Mouse (Mus musculus): ENCODE measurements around the gene Mmp11.

Gene Mmp11

DNA sequence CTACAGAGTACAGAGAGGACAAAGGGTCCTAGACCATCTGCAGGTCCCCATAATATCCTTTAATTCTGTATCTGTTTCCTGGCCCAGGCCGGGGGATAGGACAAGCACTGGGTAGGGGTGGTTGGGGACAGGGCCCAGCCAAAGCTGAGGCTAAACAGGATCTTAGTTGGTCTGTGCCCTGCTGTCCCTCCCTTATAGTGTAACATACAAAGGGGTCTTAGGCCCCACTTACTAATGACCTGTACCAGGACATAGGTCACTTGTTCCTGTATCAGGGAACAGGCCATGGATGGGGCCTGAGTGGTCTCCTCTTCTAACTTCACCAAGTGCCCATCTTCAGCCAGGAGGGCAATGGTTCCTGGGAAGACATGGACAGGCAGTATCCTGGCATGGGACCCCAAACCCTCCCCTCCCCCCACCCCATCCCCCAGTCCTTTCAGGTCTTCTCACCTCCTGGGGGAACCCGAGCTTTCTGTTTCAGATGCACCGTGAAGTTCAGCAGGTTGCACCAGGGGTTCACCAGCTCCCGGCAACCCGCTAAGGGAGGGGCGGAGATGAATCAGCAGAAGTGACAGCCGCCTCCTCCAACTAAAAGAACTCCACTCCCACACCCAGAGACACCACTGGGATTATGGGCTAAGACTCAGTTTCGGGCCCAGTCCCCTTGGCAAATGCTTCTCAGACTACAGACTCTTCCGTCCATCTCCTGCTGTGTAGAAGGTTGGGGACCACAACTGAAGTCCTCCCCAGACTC, 3.4 kb upstream of the Mmp11 start:
- in situ Hi-C loops (cut with MseI, MboI), result loop anchor here in 1 of 2 experiments (10.0 kb wide), 1 partner anchor 175 kb away; the partner anchor contains the start of gene Cabin1

DNA sequence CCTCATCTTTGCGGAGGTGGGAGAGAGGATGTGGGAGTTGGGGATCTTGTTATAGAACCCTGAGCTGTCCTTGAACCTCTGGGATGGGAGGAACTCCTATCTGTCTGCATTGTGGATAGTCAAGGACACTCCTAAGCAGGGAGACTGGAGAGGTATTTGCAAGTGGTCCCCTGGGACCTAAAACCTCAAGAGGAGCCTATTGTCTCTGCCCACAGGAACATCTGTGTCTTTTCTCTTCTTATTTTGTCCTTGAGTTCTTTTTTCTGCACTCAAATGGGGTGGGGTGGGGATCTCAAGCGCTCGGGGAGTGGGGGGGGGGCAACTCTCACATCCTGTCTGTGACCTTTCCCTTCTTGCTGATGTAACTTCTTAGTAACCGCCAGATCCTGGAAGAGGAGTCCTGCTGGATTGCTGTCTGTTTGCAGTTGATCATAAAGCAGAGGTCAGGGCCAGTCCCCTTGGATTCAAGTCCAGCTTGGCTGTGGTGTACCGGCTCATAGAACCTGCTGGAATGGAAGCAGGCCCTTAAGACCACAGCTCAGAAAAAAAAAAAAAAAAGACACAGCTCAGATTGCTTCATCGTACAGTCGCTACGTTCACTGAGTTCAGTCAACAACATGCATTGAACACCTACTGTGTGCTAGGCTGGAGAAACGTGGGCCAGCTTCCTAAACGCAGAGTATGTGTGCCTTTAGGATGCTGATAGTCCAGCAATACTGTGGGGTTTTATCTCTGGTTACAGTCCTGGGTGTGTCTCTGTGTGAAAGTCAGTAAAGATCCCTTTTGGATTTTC, 1.8 kb upstream of the Mmp11 start:
- in situ Hi-C loops (cut with MseI, MboI), result loop anchor here in 1 of 2 experiments (10.0 kb wide), 1 partner anchor 173 kb away; the partner anchor contains the start of gene Cabin1

DNA sequence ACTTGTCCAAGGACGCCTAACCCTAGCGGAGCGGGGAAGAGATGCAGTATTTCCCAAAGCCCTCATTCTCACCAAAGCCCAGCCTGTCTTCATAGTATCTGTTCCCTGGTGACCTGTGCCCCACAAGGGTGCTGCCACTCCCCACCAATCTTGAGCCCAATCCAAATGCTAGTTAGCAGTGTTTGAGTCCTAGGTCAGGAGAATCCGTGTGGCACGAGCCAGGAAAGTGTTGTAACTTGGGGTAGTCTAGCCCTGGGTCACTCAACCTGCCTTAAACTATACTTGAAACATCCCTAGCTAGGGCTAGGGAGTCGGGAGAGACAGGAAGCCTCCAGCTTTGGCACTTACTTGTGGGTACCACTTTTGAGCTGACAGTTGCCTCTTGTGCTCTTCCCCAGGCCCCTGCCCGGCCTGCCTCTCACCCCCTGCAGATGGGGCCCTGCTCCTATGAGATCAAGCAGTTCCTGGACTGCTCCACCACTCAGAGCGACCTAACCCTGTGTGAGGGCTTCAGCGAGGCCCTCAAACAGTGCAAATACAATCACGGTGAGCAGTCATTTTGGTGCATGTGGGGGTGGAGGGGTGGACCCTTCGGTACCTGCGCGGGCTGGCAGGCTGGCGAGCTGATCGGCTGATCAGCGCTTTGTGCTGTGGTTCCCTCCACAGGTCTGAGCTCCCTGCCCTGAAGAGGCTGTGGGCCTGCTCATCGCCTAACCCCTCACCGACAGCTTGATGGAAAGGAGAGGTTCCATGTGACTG, 792 bp upstream of the Mmp11 start:
- in situ Hi-C loops (cut with MseI, MboI), result loop anchor here in 1 of 2 experiments (10.0 kb wide), 1 partner anchor 172 kb away; the partner anchor contains the start of gene Cabin1

DNA sequence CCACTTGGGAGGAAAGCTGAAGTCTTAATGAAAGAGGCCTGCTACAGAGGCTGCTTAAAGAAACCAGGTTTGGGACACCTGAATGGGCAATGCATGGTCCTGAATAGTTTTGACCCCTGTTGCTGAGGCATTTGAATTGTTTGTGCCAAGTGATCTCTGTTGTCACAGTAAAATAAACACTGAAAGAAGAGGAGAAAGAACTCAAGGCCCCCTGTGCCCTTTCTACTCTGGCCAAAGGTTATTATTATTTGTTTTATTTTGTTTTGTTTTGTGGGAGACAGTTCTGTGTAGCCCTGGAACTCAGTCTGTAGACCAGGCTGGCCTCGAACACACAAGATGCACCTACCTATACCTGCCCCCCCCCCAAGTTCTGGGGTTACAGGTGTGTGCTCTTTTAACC, 1.3 kb downstream of the Mmp11 start:
- in situ Hi-C loops (cut with MseI, MboI), result loop anchor here in 1 of 2 experiments (10.0 kb wide), 1 partner anchor 170 kb away; the partner anchor contains the start of gene Cabin1

DNA sequence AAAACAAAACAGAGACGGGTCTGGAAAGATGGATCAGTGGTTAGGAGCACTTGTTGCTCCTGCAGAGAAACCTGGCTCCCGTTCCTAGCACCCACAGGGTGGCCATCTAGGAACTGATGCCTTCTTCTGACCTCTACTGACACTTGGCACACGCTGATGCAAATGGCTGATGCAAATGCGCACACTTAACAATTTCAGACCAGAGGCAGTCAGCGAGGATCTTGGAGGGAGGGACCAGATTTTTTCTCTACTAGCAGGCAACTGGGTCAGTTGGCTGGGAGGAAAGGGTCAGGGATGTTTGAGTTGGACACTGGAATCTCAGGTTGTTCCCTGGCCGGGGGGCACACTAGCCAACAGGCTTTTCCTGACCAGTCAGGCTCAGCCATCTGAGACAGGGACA, 3.4 kb downstream of the Mmp11 start, which contains the start of gene Chchd10:
Gene Chchd10, plus strand, starts transcription at position 240 of the 400 bp plus-strand sequence.
- in situ Hi-C loops (cut with MseI, MboI), result loop anchor here in 1 of 2 experiments (10.0 kb wide), 1 partner anchor 168 kb away; the partner anchor contains the start of gene Cabin1

DNA sequence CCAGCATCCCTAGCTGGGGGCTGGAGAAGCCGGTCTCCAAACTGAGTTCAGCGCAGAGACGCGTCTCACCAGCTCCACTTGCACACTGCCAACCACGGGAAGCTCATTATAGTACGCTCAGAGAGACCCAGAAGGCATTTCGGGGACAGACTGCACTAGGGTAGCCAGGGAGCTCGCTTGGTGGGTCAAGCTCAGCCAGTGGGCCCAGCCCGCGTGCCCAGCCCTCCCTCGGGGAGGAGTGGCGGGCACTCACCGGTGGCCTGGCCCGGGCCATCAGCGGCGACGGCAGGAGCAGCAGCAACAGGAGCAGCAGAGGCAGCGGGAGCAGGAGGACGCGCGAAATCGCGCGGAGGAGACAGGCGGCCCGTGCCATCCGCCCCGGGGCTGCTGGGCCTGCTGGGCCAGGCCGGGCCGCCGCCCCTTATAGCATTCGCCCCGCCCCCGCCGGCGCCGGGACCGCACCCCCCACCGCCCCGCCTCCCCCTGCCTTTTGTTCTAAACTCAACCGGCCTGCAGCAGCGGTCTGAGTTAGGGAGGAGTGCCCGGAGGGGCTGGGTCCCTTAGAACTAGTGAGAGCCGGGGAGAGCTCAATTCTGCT, 4.1 kb downstream of the Mmp11 start:
- in situ Hi-C loops (cut with MseI, MboI), result loop anchor here in 1 of 2 experiments (10.0 kb wide), 1 partner anchor 167 kb away; the partner anchor contains the start of gene Cabin1

DNA sequence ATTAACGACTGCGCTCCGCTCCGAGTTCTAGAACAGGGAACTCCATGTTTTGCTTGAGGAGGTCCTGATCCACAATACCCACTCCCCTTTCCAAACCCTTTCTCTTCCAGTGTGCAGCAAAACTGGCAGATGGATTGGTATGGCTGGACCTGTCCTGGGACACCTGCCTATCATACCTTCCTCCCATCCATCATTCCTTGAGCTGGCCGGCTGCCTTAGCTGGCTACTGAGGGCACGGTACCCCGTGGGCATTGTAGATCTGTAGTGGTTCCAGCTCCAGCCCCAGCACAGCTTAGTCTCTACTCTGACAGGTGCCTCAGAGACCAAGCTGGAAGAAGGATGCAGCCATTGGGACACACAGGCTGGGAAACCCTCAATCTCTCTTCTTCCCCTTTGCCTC, 5.0 kb downstream of the Mmp11 start:
- in situ Hi-C loops (cut with MseI, MboI), result loop anchor here in 1 of 2 experiments (10.0 kb wide), 1 partner anchor 167 kb away; the partner anchor contains the start of gene Cabin1

DNA sequence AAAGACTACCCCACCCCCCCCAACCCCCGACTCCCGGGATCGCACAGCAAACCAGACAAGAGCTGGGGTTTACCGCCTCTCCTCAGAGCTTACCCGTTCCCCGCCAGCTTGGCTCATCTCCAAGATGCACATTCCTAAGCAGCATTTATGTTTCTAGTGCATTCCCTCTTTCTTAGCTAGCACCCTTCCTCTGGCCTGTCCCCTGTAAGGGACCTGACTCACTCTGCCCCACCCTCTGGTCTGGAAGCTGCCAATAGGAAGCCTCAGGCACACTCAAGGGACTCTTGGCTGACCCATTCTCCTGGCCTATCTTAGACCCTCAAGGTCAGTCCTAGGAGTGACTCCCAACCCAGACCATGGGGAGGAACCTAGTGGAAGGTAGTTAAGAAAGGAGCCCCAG, 6.0 kb downstream of the Mmp11 start:
- in situ Hi-C loops (cut with MseI, MboI), result loop anchor here in 1 of 2 experiments (10.0 kb wide), 1 partner anchor 166 kb away; the partner anchor contains the start of gene Cabin1

DNA sequence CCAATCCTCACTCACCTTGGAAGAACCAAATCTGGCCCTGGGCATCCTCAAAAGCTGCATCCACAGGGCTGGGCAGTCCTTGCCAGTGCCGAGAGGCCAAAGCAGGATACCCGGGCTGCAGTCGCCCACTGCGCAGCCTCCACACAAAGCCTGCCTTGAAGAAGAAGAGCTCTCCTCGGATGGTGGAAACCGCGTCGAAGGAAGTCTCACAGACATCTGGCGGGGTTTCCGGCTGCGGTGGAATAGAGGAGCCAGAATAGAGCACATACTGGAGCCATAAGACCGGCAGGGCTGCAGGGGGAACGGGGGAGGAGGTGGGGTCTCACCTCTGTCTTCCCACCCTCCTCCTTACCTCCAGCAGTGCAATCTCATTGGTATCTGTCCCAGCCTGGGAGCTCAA, 9.9 kb downstream of the Mmp11 start:
- in situ Hi-C loops (cut with MseI, MboI), result no loop called here

DNA sequence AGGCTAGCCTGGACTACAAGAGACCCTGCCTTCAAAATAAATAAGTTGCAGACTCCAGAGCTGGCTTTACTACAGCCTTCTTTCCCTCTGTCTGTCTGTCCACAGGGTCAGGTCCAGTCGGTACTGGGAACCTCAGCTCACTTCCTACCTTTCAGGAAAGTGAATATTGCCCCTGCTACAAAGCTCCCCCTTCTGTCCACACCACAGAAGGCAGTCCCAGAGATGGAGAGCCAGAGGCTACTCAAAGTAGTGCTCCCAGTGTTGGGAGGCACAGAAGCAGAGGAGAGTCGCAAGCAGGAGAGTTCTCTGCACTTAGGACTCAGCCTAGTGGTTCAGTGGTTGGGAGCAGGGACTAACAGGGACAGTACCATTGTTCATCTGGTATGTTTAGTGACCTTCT, 12.0 kb downstream of the Mmp11 start:
- in situ Hi-C loops (cut with MseI, MboI), result no loop called here

DNA sequence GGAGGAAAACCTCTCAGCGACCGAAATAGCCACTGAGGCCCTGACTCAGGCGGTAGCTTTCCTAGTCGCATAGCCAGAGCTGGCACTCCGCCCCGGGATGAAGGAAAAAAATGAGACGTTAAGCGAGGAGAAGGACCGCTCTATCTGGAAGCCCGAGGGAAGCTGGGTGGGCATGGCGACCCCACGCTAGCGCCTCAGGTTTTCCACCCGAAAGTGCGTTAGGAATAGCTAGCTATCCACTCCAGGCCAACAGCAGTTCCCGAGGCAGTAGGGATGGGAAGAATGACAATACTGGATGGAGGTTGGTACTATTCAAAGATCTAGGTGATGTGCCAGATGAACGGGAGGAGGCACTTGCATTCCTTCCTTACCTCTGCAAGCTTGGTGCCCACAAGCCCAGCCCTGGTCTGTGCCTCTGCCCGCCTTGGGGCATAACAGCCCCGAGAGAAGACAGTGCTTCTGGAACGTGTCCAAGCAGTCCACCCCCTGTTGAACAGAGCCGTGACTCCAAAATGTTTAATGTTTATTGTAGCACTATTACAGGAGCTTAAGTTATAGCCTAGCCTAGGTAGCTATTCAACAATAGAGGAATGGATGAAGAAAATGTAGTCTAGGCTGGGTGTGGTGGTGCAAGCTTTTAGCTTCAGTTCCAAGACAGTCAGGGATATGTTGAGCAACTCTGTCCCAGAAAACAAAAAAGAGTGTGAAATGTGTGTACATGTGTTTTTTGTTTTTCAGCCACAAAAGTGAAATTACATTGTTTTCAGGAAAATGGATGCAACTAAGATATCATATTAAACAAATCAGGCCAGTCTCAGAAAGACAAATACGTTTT, 14.4 kb downstream of the Mmp11 start:
- in situ Hi-C loops (cut with MseI, MboI), result no loop called here

DNA sequence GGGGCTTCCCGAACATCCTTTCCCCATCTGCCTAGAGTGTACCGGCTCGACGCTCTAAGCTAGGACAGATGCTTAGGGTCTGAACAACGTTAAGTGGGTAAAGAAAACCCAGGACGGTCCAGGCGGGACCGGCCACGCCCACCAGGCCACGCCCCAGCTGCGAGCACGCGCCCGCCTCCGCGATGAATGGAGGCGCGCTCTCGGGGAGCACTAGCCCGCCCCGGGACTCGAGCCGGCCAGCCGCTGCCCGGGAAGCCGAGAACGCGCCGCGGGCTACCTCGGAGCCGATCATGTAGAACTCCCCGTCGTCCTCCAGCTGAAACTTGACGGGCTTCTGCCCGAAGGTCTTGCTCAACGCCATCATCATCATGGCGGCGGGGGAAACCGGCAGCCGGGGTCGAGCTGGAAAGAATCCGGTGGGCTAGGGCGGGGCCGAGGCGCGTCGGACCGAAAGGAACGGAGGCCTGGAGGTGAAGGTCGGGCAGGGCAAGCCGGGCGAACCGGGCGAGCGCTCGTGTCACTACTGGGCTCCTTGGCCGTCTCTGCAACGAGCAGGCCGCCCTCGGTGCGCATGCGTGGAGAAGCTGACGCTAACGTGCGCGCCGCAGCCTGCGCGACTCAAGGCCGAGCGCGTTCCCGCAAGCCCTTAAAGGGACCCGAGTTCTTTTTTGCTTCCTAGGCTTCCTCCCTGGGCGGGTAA, 15.1 kb downstream of the Mmp11 start, which contains the start of gene Smarcb1:
Gene Smarcb1, minus strand, starts transcription at position 592 of the 700 bp plus-strand sequence.
- in situ Hi-C loops (cut with MseI, MboI), result no loop called here

DNA sequence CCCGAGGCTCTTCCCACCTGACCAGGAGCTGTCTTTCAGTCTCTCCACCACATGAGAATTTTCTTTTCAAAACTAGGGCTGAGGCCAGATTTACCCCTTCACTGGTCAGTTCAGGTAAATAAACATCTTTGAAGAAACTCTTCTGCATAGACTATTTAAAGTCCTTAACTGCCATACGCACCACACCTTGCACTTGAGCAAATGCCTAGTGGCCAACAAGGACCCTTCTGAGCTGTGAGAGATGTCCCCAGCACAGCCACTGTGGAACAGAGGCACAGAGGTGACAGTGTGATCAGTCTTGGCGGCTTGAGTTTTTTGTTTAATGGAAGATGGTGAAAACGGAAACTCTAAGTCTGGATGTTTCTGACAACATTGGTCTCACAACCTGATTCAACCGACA, 17.3 kb downstream of the Mmp11 start:
- in situ Hi-C loops (cut with MseI, MboI), result no loop called here

DNA sequence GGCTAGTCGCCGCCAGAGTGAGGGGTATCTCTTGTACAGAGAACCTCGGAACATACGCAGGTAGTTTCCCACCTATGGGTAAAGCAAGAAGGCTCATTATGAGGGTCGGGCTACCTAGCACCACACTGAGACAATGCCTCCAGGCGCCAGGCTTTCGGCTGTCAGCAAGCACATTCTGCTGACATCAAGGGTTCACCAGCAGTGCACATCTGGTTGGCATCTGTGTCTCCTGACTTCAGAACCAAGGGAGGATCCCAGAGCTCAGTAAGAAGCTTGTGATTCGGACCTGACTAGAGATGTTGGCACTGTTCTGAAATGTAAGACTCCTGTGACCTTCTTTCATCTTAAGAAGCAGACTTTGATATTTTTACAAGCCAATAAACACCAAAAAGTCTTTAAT, 19.5 kb downstream of the Mmp11 start:
- in situ Hi-C loops (cut with MseI, MboI), result no loop called here

DNA sequence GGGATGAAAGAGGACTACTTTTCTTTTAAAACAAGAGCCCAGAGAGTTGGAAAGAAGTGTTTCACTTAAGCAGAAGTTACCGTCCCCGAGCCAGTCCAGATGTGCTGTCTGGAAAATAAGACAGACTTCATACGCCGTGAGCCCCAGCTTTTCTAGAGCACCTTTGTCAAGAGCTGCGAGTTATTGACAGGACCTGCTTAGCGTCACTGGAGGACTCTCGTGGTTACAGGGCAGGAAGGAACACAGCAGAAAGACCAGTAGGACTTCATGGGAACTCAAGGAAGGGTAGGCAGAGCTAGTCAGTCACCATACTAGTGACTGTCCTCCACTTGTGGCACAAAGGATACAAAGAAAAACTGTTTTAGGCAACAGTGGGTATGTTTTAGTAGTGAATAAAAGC, 20.7 kb downstream of the Mmp11 start:
- in situ Hi-C loops (cut with MseI, MboI), result no loop called here

DNA sequence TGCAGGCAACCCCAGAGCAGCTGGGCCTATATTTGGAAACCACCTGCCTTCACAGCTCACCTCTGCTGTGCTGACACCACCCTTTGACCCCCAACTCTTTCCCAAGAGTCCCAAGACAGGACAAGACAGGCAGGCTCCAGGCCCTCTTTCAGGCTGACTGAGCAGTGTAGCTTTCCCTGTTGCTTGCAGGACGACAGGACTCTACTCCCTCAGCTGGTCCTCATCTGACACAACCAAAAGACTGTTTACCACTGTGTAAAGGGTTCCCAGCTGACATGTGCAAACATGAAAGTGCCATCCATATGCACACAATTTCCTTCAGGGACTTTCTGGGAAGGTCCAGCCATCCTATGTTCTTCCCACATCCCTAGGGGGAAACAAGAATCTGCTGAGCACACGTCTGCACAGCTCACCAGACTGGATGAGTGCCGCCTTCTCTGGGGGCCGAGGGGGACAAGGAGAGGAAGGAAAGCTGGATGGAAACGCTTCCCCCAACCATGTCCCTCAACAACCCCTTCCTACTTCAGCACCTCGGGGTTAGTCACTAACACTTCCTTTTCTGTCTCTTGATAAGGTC, 23.2 kb downstream of the Mmp11 start:
- in situ Hi-C loops (cut with MseI, MboI), result no loop called here

DNA sequence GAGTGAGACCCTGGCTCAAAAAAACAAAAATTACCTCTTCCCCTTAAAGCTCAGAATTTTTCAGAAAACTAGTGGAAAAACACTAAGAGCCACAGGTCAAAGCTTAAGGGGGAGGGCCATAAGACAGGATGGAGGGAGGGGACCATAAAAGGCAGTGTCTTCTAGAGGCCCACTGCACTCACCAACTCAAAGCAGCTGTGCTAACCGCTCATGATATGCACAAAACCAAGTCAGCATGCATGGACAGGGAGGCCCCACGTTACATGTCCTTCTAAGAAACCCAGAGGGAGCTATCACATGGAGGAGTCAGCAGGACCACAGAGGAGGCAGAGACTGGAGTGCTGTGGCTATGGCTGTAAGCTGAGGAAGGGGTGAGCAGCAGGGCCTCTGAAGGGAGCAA, 25.6 kb downstream of the Mmp11 start:
- in situ Hi-C loops (cut with MseI, MboI), result no loop called here

DNA sequence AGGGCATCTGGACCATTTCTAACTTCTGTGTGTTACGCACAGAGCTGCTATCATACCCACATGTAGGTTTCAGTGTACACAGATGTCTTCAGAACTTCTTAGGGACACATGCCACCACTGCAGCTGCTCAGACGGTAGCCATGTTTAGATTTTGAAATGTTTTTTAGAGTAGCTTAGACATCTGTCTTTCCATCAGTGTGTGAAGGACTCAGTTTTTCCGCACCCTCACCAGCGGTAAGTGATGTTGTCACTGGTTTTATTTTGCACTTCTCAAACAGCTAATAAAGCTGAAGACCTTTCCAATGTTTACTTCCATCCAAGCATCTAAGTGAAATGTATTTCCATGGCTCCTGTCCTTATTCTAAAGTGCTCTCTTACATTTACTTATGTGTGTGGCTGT, 29.4 kb downstream of the Mmp11 start:
- in situ Hi-C loops (cut with MseI, MboI), result no loop called here

DNA sequence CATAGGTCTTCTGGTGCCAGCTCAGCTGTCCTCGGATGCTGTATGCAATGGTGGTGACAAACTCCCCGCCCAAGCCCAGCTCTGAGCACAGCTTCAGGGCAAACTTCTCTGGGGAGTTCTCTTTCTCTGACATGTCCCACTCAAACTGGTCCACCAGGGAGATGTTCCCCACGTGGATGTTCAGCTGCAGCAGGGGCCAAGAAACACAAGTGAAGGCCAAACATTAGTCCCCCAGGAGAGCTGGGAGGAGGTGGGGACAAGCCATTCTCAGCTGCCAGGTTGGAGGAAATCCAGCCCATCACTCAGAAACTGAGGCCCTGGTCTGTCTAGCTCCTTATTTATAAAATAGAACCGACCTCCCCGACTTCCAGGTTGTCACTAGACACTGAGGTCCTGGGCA, 31.9 kb downstream of the Mmp11 start:
- in situ Hi-C loops (cut with MseI, MboI), result no loop called here

Measured in mouse trophoblast stem cell (cell line).